Mouse (Mus musculus) embryo, embryonic 11.5 days (tissue): ENCODE measurements around the gene Fahd1.

Experiments used
- DNase-seq: peaks from one replicate; pipeline ENCODE4 v3.0.0-alpha.2; 2012; ENCODE audit warnings: low read depth, low spot score

The Fahd1 gene

GRCm38 (mm10) chr17:24847386-24847785, 2.8 kb downstream of the Fahd1 start:
- DNase-seq, result no peak

- no peak for DNase-seq
These were observed 5.6 kb downstream of the Fahd1 start for GRCm38 (mm10) chr17:24844525-24844924.

GRCm38 (mm10) chr17:24842631-24843030, 7.5 kb downstream of the Fahd1 start:
- DNase-seq, result no peak

- DNase-seq, result no peak
These were observed 9.0 kb downstream of the Fahd1 start for GRCm38 (mm10) chr17:24841133-24841532.

- no peak for DNase-seq
These were observed 9.8 kb downstream of the Fahd1 start for GRCm38 (mm10) chr17:24840341-24840740.

- DNase-seq, result no peak
These were observed 10.3 kb downstream of the Fahd1 start, which contains the start of gene Hagh for GRCm38 (mm10) chr17:24839842-24840241. Gene Hagh, plus strand, starts transcription at chr17:24840143.

GRCm38 (mm10) chr17:24821351-24822280, 28.5 kb downstream of the Fahd1 start:
- DNase-seq, result no peak

GRCm38 (mm10) chr17:24819469-24819868, 30.7 kb downstream of the Fahd1 start:
- no peak for DNase-seq

- no peak for DNase-seq
These were observed 32.0 kb downstream of the Fahd1 start for GRCm38 (mm10) chr17:24818172-24818571.

GRCm38 (mm10) chr17:24817503-24817902, 32.7 kb downstream of the Fahd1 start:
- no peak for DNase-seq

GRCm38 (mm10) chr17:24815256-24815655, 34.9 kb downstream of the Fahd1 start:
- no peak for DNase-seq

- no peak for DNase-seq
These were observed 37.9 kb downstream of the Fahd1 start for GRCm38 (mm10) chr17:24812215-24812614.

- no peak for DNase-seq
These were observed 39.0 kb downstream of the Fahd1 start for GRCm38 (mm10) chr17:24811211-24811610.

GRCm38 (mm10) chr17:24803952-24804951, 45.9 kb downstream of the Fahd1 start, which contains the start of gene Meiob:
Gene Meiob, plus strand, starts transcription at chr17:24804289.
- peak; percentile 67 for DNase-seq

- no peak for DNase-seq
These were observed 49.6 kb downstream of the Fahd1 start for GRCm38 (mm10) chr17:24800524-24800923.

- DNase-seq, result no peak
These were observed 50.7 kb downstream of the Fahd1 start for GRCm38 (mm10) chr17:24799476-24799875.
